Mouse (Mus musculus) heart, postnatal 0 days (tissue): ENCODE measurements around the gene Gtse1. TPM values are rescaled to one million over a fixed set of nuclear protein-coding genes. Genes with fewer than 3 reads are reported as not detected.
"Not testable (repeated sequence)": the region's sequence is repeated elsewhere in the genome, so short reads cannot be mapped to it uniquely, and the experiment has no call there.

Source experiments
- ATAC-seq: fragments of 200-750 bp; cut with Nextera tagmentation; 2 replicates; pipeline ENCODE4 v1.8.0; 2017; ENCODE audit warnings: low read depth, moderate number of reproducible peaks, moderate library complexity; ENCODE audit not compliant: insufficient read depth
- DNase-seq: peaks from one replicate; pipeline ENCODE4 v3.0.0-alpha.2; 2016; ENCODE audit warnings: low spot score
- H3K27ac ChIP-seq: fragments of 300-500 bp; sonication (generic); 2 replicates; pipeline ENCODE4 v1.5.1; 2014; ENCODE audit warnings: low read depth, mild to moderate bottlenecking
- H3K27me3 ChIP-seq: fragments of 300-500 bp; sonication (generic); 2 replicates; pipeline ENCODE4 v1.6.1; 2014; ENCODE audit warnings: low read length, mixed read lengths; ENCODE audit not compliant: control insufficient read depth, insufficient read depth
- H3K36me3 ChIP-seq: fragments of 300-500 bp; sonication (generic); replicated peaks from 2 replicates; pipeline ENCODE4 v1.6.1; 2014; ENCODE audit warnings: low read length, mixed read lengths; ENCODE audit not compliant: control insufficient read depth, insufficient read depth
- H3K4me1 ChIP-seq: fragments of 300-500 bp; sonication (generic); 2 replicates; pipeline ENCODE4 v1.6.1; 2014; ENCODE audit warnings: antibody characterized with exemption; ENCODE audit not compliant: control insufficient read depth, insufficient read depth
- H3K4me2 ChIP-seq: fragments of 300-500 bp; sonication (generic); 2 replicates; pipeline ENCODE4 v1.6.1; 2014; ENCODE audit warnings: low read depth, mild to moderate bottlenecking, low read length, moderate library complexity
- H3K4me3 ChIP-seq: fragments of 300-500 bp; sonication (generic); 2 replicates; pipeline ENCODE4 v1.5.1; 2014; ENCODE audit warnings: low read depth, low read length
- H3K9ac ChIP-seq: fragments of 300-500 bp; sonication (generic); replicated peaks from 2 replicates; pipeline ENCODE4 v1.6.1; 2014; ENCODE audit warnings: low read depth, low read length, mixed read lengths
- H3K9me3 ChIP-seq: fragments of 300-500 bp; sonication (generic); replicated peaks from 2 replicates; pipeline ENCODE4 v1.6.1; 2016; ENCODE audit warnings: low read length; ENCODE audit not compliant: control insufficient read depth
- CTCF ChIP-seq: IDR thresholded peaks from 2 replicates; pipeline ENCODE4 v1.5.1; 2016; ENCODE audit warnings: antibody characterized with exemption, control low read depth, low read depth
- EP300 ChIP-seq: IDR thresholded peaks from 2 replicates; pipeline ENCODE4 v1.6.1; 2016; ENCODE audit warnings: antibody characterized with exemption, low read depth
- WGBS: fragments of 180-500 bp; shearing (Covaris S2); extraction: QIAGEN DNeasy Blood & Tissue Kit; methylation state at CpG from one replicate; pipeline ENCODE4 v1.1.7; 2014; 5-methylcytosine and 5-hydroxymethylcytosine counted together
- polyA plus RNA-seq: library from polyadenylated mRNA; unstranded; fragments of >200 nt; fragmentation: Nextera tagmentation; extraction: Ambion mirVana; gene quantifications from 2 replicates; pipeline ENCODE4 v1.2.1, GENCODE M21; 2015
- total RNA-seq: library from RNA; depleted of rRNA; stranded (reverse); fragments of >200 nt; gene quantifications from 2 replicates; pipeline ENCODE4 v1.2.3, GENCODE M21; 2014; ENCODE audit warnings: low replicate concordance

Gtse1 gene
- total and polyA plus RNA-seq, 2 experiments from 2014 or later, result 6.7 to 17.9 TPM

DNA sequence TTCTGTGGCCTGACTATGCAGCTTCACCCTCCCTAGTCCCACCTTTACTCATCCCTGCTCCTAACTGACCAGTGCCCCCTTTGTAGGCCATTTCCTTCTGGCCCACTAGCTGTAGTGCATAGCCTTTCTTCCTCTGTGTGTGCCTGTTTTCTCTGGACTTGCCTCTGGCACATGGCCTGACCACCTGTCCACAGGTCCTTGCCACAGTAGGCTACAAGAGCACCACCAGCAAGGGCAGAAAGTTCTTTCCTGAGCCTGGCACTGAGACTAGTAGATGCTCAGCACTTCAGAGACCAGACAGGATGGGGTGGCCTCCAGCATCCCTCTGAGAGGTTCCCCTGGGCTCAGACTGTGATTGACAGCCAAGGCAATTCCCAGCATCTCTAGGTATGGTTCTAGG is 14.5 kb upstream of the Gtse1 start:
- TF ChIP-seq EP300 (no peak), CTCF (no peak)

DNA sequence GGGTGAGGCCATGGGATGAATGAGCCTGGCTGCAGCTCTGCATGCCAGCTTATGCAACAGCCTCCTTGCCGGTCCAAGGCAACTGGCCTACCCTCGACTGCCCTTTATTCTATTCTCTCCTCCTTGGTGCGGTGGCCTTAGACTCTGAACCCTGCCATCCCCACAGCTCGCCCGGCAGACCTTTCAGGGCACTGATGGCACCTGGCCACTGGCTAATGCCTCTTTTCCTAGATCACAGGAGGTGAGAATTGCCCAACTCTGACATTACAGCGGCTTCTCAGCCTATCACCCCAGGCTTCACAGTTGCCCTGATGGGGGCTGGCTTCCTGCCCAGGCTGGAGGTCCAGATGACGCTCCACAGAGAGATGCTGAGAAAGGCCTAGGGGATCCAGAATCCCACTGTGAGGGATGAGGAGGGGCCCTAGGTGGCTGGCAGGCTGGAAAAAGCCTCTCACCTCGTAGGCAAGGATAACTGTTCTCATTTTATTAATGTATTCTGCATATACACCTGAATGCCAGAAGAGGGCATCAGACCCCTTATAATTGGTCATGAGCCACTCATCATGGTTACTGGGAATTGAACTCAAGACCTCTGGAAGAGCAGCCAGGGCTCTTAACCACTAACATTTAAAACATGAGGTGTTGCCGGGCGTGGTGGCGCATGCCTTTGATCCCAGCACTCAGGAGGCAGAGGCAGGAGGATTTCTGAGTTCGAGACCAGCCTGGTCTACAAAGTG is 7.7 kb upstream of the Gtse1 start:
- H3K9me3 ChIP-seq, result no peaks in the 10 kb centered on the region
- no peak overlapping the region for H3K9ac ChIP-seq
- ATAC-seq, result no peak
- no peaks in the 10 kb centered on the region for H3K27me3 ChIP-seq
- 70% methylated on average over 12 of the region's 12 CpGs for WGBS
- no peaks in the 10 kb centered on the region for H3K4me1 ChIP-seq
- H3K27ac ChIP-seq, result no peak overlapping the region
- no peaks in the 10 kb centered on the region for H3K36me3 ChIP-seq
- no peak overlapping the region for H3K4me3 ChIP-seq
- H3K4me2 ChIP-seq, result no peak overlapping the region
- no peak for DNase-seq
- TF ChIP-seq CTCF, result peak; percentile 15; the same call in 1 of the 2 replicates
- no peak for TF ChIP-seq EP300

More for the DNA sequence above, 14.5 kb upstream of the Gtse1 start:
- Histone ChIP-seq H3K9me3 (no peaks in the 10 kb centered on the region), H3K27me3 (no peaks in the 10 kb centered on the region), H3K4me3 (no peak overlapping the region), H3K27ac (no peak overlapping the region), H3K36me3 (peaks cover 12% of the 10 kb centered on the region), H3K4me1 (no peaks in the 10 kb centered on the region), H3K4me2 (no peak overlapping the region), H3K9ac (no peak overlapping the region)
- ATAC-seq (no peak), DNase-seq (no peak)

DNA sequence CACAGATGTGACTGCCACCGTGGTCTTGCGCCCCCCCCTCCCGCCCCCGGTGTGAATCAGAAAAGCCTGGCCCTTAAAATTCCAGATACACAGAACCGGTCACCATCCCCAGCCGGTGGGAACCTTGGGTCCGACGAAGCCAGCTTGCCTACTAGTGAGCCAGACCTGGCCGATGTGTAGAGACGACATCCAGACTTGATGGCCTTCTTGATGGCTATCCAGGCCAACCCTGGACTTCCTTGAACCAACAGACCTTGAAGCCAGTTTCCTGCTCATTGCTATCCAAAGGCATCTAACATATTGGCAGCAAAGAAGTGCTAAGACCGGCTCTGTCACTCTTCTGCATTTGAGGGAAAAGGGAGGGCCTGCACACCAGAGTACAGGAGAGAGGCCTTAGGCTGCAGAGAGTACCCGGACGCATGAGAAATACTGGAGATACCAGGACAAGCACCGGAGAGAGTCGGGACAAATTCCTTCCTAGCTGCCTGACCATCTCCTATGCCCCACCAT is 510 bp upstream of the Gtse1 start:
- Histone ChIP-seq H3K27me3 (no peaks in the 10 kb centered on the region), H3K4me3 (peak overlapping the region; percentile 78), H3K9ac (peak overlapping the region; percentile 64), H3K4me1 (peaks cover 17% of the 10 kb centered on the region), H3K27ac (peak overlapping the region; percentile 68), H3K36me3 (peaks cover 22% of the 10 kb centered on the region), H3K9me3 (no peaks in the 10 kb centered on the region), H3K4me2 (peak overlapping the region; percentile 88)
- peak; percentile 13 for DNase-seq
- TF ChIP-seq EP300, result no peak
- TF ChIP-seq CTCF, result no peak
- ATAC-seq, result 0 out of 2 replicates have a peak, but pooled peaks have one; percentile 4
- WGBS, result 10% methylated on average over 15 of the region's 15 CpGs

DNA sequence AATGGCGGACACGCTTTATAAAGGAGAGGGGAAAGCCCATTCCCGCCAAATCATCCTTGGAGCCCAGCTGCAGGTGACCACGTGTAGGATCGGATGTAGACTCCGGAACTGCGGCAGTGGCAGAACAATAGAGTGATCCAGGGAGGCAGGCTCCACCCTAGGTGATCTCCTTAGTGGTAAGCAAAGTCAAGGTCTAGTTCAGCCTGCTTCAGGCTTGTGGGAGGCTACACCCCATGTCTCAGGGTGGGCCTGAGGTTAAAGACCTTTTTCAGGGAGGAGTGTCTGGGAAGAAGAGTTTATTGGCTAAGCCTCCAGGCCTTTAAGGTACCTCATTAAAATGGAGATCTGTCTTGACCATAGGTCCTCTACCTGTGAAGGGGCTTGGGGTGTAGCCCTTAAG is 6.4 kb downstream of the Gtse1 start:
- H3K27ac ChIP-seq, H3K4me1 ChIP-seq: not testable (repeated sequence)

DNA sequence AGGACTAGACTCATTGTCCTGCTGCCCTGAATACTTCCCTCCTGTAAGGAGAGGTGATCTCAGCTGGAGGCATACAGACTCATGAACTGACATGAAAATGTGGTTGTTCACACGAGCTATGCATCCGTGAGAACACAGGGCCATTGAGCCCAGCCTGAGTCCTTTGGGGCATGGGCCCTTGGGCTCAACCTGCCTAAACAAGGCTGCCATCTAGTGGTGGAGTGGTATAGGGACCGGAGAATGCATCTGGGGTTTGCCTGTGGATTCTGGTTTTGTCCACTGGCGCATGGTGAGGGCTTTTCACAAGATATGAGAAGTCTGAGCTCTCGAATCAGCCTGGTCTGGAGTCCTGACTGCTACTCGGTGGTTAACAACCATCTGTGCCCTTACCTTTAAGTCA is 8.2 kb downstream of the Gtse1 start:
- TF ChIP-seq CTCF, result peak; percentile 96
- no peak for TF ChIP-seq EP300
- H3K9ac ChIP-seq, result no peak overlapping the region
- no peaks in the 10 kb centered on the region for H3K4me1 ChIP-seq
- no peak overlapping the region for H3K4me3 ChIP-seq
- no peak overlapping the region for H3K4me2 ChIP-seq
- no peaks in the 10 kb centered on the region for H3K9me3 ChIP-seq
- ATAC-seq (peak; percentile 75; the same call in 1 of the 2 replicates), DNase-seq (peak; percentile 64)
- no peak overlapping the region for H3K27ac ChIP-seq
- peaks cover 78% of the 10 kb centered on the region for H3K36me3 ChIP-seq
- H3K27me3 ChIP-seq, result no peaks in the 10 kb centered on the region
- 43% methylated on average over 6 of the region's 6 CpGs for WGBS

More for the DNA sequence above, 6.4 kb downstream of the Gtse1 start:
- H3K9me3 ChIP-seq, H3K4me3 ChIP-seq, H3K27me3 ChIP-seq, ATAC-seq, H3K4me2 ChIP-seq, H3K9ac ChIP-seq, DNase-seq: not testable (repeated sequence)
- H3K36me3 ChIP-seq, result peaks cover 69% of the 10 kb centered on the region
- 94% methylated on average over 7 of the region's 7 CpGs for WGBS
